Mouse (Mus musculus): ENCODE data around the gene Errfi1. TPM values are rescaled to one million over a fixed set of nuclear protein-coding genes. Genes with fewer than 3 reads are reported as not detected.
A peak's percentile ranks its signal among the peaks of the same experiment; 100 is the strongest.
"Not testable (repeated sequence)": the region's sequence is repeated elsewhere in the genome, so short reads cannot be mapped to it uniquely, and the experiment has no call there.

Errfi1 gene
- polyA plus RNA-seq, 1 experiment from 2014 or later = 25.9 TPM

DNA sequence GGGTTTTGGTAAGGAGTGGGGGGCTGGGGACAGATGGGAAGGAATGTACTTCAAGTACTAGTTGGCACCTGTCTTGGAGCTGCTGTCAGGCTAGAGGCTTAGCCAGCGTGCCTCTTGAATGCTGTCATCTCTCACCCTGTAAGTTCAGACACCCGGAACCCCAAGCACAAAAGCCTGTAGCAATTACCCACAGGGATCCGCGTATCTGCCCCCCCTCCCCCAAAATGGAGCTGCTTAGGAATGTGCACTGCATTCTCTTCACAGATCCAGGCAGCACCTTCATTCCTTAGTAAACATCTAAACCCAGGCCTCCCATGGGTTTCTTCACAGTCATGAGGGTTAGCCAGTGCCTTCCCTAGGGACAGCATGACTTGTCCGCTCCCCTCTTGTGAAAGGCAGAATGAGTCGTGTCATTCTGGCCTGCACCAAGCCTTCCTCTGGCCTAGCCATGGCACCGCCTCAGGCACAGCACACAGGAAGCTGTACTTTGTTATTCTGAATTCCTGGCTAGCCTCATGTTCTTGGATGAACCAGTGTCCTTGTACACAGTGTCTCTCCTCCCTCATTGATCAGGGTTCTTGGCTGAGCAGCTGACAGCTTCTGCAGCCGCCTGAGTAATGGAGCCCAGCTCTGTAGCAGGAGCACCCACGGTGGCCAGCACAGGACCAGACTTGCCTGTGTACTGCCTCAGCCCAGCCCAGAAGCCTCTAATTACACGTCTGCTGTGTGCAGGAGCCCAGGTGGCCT, 17.8 kb downstream of the Errfi1 start:
- H3K27ac ChIP-seq = peak overlapping the region; percentile 81
- no peak overlapping the region for H3K4me3 ChIP-seq
- DNase-seq (ENCODE audit: low spot score) = no peak
- H3K36me3 ChIP-seq = peaks cover 32% of the 10 kb centered on the region
- H3K4me1 ChIP-seq = peaks cover 35% of the 10 kb centered on the region
- 37% methylated on average over 10 of the region's 10 CpGs for WGBS
- no peaks in the 10 kb centered on the region for H3K27me3 ChIP-seq (ENCODE audit: low read depth, poor library complexity, severe bottlenecking)
- H3K9me3 ChIP-seq (replicated peaks) = no peaks in the 10 kb centered on the region

DNA sequence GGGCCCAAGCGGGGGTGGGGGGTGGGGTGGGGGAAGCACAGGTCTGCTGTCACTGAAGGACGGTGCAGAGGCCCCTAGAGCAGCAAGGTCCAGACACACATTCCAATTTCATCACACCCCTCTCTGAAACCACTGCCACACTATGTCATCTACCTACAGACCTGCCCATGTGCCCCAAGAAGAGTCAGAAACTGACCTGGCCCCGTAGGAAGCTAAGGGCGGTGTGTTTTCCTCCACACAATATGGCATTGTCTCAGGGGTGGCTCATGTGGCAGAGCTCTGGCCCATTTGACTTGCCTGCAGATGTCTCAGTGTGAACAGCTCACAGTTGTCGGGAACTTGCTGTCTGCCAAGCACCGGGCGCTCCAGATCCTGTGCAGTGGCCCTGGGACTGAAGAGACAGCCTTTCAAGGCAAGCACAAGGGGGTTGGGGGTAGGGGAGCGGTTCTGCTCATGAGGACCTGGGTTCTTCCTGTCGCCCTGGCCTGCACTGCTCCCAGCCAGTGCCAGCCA, 18.5 kb downstream of the Errfi1 start:
- no peak for DNase-seq (ENCODE audit: low spot score)
- Histone ChIP-seq H3K27ac (peak overlapping the region; percentile 81), H3K4me3 (no peak overlapping the region), H3K9me3 (replicated peaks) (no peaks in the 10 kb centered on the region), H3K4me1 (peaks cover 35% of the 10 kb centered on the region), H3K36me3 (peaks cover 25% of the 10 kb centered on the region), H3K27me3 (ENCODE audit: low read depth, poor library complexity, severe bottlenecking) (no peaks in the 10 kb centered on the region)
- WGBS = 45% methylated on average over 9 of the region's 9 CpGs

DNA sequence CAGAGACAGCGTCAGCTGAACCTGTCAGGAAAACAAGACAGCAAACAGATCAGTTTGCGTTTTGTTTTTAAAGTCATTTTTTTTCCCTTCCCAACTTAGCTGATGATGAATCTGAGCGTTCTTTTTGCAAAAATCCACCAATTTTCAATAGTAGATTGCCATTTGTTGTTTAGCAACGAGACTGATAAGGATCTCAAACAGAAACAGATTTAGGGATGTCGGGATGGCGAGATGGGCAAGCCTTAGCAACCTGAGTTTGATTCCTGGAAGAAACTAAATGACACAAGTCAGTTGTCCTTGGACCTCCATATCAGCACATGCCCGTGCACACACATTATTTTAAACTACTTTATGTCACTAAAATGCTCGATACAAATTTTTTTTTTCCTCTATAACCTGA, 19.0 kb downstream of the Errfi1 start:
- H3K27ac ChIP-seq = peak overlapping the region; percentile 81
- no peaks in the 10 kb centered on the region for H3K9me3 ChIP-seq (replicated peaks)
- H3K4me3 ChIP-seq = no peak overlapping the region
- H3K36me3 ChIP-seq = peaks cover 21% of the 10 kb centered on the region
- peaks cover 35% of the 10 kb centered on the region for H3K4me1 ChIP-seq
- WGBS = 76% methylated on average over 8 of the region's 8 CpGs
- DNase-seq (ENCODE audit: low spot score) = no peak
- H3K27me3 ChIP-seq (ENCODE audit: low read depth, poor library complexity, severe bottlenecking) = no peaks in the 10 kb centered on the region

DNA sequence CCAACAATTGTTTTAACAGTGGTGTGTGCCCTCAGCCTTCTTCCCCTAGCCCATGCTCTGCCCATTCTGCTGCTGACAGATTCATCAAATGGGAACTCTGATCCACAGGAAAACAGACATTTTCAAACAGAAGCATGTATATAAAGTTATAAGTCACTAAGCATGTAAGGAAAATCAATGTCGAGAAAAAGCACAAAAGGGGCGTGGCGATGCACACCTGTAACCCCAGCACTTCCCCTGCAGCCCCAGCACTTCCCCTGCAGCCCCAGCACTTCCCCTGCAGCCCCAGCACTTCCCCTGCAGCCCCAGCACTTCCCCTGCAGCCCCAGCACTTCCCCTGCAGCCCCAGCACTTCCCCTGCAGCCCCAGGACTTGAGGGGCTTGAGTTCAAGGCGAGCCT, 20.7 kb downstream of the Errfi1 start:
- H3K27ac ChIP-seq; H3K4me3 ChIP-seq; DNase-seq (ENCODE audit: low spot score); H3K27me3 ChIP-seq (ENCODE audit: low read depth, poor library complexity, severe bottlenecking): not testable (repeated sequence)
- WGBS = 75% methylated on average over 4 of the region's 4 CpGs
- peaks cover 15% of the 10 kb centered on the region for H3K36me3 ChIP-seq
- H3K4me1 ChIP-seq = peaks cover 32% of the 10 kb centered on the region
- peaks cover 12% of the 10 kb centered on the region for H3K9me3 ChIP-seq (replicated peaks)

DNA sequence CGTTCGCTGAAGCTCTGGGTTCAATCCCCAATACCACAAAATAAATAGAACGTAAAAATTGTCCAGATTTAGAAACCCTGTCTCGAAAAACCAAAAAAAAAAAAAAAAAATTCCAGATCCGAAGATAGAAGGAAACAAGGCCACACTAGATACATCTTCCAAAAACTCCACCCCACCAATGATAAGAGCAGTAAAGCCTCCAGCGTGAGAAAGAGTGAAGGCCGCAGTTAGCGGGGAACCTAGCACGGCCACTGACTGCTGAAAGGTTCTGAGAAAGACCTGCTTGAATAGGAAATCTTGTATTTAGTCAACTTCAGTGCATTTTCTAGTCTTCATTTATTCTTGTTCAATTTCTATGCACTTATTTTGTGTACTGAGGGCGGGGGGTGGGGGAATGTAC, 21.7 kb downstream of the Errfi1 start:
- WGBS = 90% methylated on average over 10 of the region's 10 CpGs
- Histone ChIP-seq H3K4me1 (peaks cover 22% of the 10 kb centered on the region), H3K27ac (no peak overlapping the region), H3K36me3 (peaks cover 12% of the 10 kb centered on the region), H3K4me3 (no peak overlapping the region), H3K9me3 (replicated peaks) (peaks cover 22% of the 10 kb centered on the region), H3K27me3 (ENCODE audit: low read depth, poor library complexity, severe bottlenecking) (no peaks in the 10 kb centered on the region)
- DNase-seq (ENCODE audit: low spot score) = no peak

DNA sequence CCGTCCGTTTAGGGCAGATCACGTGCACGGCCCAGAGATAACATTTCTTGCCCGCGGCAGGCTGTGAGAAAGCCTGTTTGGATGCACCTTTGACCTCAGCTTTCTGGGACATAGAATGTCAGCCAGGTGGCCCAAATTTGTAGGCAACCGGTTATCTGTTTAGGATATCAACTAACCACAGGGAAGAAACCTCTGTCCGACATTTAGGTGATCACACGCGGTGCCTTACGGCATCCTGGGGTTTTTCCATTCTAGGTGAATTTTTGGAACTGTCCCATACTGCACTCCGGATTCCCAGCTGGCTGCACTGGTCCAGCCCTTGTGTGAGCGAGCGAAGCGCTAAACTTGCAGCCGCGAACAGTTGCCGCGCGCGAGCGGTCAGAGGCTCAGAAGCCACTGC, 25.9 kb downstream of the Errfi1 start:
- H3K36me3 ChIP-seq = peaks cover 12% of the 10 kb centered on the region
- WGBS = 93% methylated on average over 22 of the region's 22 CpGs
- no peaks in the 10 kb centered on the region for H3K27me3 ChIP-seq (ENCODE audit: low read depth, poor library complexity, severe bottlenecking)
- no peaks in the 10 kb centered on the region for H3K4me1 ChIP-seq
- no peak overlapping the region for H3K27ac ChIP-seq
- no peak for DNase-seq (ENCODE audit: low spot score)
- H3K9me3 ChIP-seq (replicated peaks) = peaks cover 23% of the 10 kb centered on the region
- H3K4me3 ChIP-seq = no peak overlapping the region

DNA sequence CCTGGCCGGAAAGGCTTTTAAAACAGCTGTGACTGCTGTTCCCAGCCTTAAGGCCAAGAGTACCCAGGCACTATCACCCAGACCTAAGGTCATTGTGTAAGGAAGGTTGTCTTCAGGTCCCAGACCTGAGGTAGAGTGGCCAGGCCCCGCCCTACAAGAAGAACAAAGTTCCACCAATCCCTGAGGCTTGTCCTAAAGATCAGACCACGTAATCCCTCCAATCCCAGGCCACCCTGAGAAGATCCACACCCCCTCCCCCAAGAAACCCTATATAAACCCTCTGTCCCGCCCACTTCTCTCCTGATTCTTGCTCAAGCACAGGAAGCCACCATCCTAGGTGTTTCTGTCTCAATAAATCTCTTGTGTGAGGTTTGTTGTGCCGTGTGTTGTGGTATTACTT, 26.6 kb downstream of the Errfi1 start:
- H3K36me3 ChIP-seq = peaks cover 12% of the 10 kb centered on the region
- WGBS = 90% methylated on average over 5 of the region's 5 CpGs
- DNase-seq (ENCODE audit: low spot score) = no peak
- H3K27ac ChIP-seq = no peak overlapping the region
- peaks cover 23% of the 10 kb centered on the region for H3K9me3 ChIP-seq (replicated peaks)
- H3K4me1 ChIP-seq = no peaks in the 10 kb centered on the region
- H3K4me3 ChIP-seq = no peak overlapping the region
- H3K27me3 ChIP-seq (ENCODE audit: low read depth, poor library complexity, severe bottlenecking) = no peaks in the 10 kb centered on the region

DNA sequence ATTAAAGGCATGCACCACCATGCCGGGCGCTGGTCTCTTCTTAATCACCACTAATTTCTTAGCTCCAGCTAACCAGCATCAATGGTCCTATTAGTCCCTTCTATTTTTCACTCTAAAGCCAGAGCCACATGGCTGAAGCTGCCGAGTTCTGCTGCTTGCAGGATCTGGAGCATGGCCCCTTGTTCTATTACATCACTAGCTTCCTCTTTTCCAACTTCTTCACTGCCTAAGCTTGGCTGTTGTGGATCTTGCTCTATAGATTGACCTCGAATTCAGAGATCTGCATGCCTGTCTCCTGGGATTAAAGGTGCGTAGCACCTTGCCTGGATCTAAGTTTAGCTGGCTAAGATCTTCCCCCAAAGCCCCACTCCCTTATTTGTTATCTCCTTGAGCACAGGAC, 28.9 kb downstream of the Errfi1 start:
- H3K27me3 ChIP-seq (ENCODE audit: low read depth, poor library complexity, severe bottlenecking) = no peaks in the 10 kb centered on the region
- H3K4me3 ChIP-seq = no peak overlapping the region
- H3K36me3 ChIP-seq = peaks cover 12% of the 10 kb centered on the region
- H3K27ac ChIP-seq = no peak overlapping the region
- WGBS = 91% methylated on average over 5 of the region's 5 CpGs
- H3K9me3 ChIP-seq (replicated peaks) = peaks cover 23% of the 10 kb centered on the region
- H3K4me1 ChIP-seq = no peaks in the 10 kb centered on the region
- DNase-seq (ENCODE audit: low spot score) = no peak

DNA sequence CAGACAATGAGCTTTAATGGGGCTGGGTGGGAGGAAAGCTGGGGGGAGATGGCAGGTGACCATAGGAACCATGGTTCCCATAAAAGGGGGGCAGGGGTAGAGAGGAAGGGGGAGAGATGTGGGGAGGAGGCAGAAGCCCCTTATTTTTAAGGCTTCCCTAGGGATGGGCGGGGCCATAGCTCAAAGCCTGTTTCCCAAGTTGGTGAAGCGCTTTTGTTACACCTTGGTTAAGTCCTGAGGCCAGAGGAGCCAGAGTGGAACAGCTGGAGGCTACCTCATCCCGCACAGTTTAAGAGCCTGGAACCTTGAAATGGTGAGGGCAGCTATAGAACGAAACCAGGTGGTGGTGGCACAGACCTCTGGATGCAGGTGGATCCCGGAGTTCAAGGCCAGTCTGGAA, 34.2 kb downstream of the Errfi1 start:
- Histone ChIP-seq H3K9me3 (replicated peaks) (no peaks in the 10 kb centered on the region), H3K27me3 (ENCODE audit: low read depth, poor library complexity, severe bottlenecking) (no peaks in the 10 kb centered on the region), H3K4me1 (peaks cover 24% of the 10 kb centered on the region), H3K4me3 (no peak overlapping the region), H3K36me3 (no peaks in the 10 kb centered on the region), H3K27ac (no peak overlapping the region)
- DNase-seq (ENCODE audit: low spot score) = no peak
- 72% methylated on average over 5 of the region's 5 CpGs for WGBS

DNA sequence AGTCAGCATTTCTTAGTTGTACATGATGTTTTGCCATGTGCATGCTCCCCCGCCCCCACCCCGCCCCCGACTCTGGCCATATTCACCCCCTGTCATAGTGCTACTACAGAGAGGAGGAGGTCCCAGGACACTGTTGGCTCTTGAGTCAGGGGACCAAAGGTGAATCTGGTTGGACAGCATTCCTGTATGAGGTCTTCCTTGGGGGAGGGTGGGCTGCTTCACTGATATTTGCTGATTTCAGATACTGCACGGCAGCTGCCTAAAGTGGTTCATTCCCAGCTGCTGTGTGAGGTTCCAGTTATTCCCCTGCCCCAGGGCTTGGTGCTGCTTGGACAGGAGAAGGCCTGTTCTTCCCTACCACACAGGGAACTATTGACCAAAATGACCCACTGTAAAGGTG, 34.8 kb downstream of the Errfi1 start:
- no peak for DNase-seq (ENCODE audit: low spot score)
- peaks cover 24% of the 10 kb centered on the region for H3K4me1 ChIP-seq
- H3K36me3 ChIP-seq = no peaks in the 10 kb centered on the region
- 84% methylated on average over 4 of the region's 4 CpGs for WGBS
- no peaks in the 10 kb centered on the region for H3K27me3 ChIP-seq (ENCODE audit: low read depth, poor library complexity, severe bottlenecking)
- H3K27ac ChIP-seq = 0 out of 2 replicates have a peak overlapping the region, but pooled peaks have one; percentile 9
- H3K4me3 ChIP-seq = no peak overlapping the region
- H3K9me3 ChIP-seq (replicated peaks) = no peaks in the 10 kb centered on the region

DNA sequence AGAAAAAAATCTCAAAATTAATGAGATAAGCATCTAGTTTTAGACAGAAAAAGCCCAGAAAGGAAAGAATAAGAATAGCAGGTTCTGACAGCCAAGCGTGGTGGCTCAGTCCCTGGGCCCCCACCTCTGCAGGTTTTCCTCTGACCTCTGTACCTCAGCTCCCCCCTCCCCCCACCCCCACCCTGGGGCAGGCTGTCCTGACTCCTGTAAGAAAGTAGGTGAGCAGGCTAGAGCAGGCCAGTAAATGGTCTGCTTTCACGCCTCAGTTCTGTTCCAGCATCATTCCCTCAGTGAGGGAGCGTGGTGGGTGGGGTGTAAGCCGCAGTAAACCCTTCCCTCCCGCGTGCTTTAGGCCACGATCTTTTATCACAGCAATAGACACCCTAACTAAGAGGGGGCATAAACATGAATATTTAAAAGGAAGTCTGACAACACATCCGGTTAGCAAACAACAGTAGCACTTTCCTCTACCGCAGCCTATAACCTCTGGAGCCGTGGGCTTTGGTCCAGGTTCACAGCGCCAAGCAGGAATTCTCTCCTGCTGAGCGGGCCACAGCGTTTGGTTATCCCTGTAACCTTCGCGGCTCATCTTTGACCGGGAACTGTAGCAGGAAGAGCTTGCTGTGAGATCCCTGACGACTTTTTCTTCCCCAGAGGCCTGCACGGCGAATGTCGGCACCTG, 35.7 kb downstream of the Errfi1 start:
- Histone ChIP-seq H3K27ac (peak overlapping the region; percentile 32), H3K4me3 (no peak overlapping the region), H3K9me3 (replicated peaks) (no peaks in the 10 kb centered on the region), H3K27me3 (ENCODE audit: low read depth, poor library complexity, severe bottlenecking) (no peaks in the 10 kb centered on the region), H3K4me1 (peaks cover 24% of the 10 kb centered on the region), H3K36me3 (no peaks in the 10 kb centered on the region)
- DNase-seq (ENCODE audit: low spot score) = no peak
- WGBS = 44% methylated on average over 20 of the region's 20 CpGs

DNA sequence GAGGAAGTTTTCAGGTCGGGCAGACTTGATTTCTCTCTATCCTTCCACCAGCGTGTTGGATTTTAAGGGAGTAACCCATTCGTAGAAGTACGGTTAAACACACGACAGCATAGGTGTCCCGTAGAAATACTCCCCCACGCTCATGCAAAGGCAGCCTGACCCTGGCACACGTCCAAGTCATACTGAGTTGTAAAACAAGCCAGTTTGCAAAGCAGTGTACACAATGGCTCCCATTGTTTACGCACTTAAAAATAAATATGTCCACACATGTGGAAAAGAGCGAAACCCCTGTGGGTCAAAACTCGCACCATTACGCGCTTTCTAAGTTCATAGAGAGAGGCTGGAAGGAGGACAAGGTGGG, 36.2 kb downstream of the Errfi1 start:
- Histone ChIP-seq H3K4me1 (peaks cover 25% of the 10 kb centered on the region), H3K27me3 (ENCODE audit: low read depth, poor library complexity, severe bottlenecking) (no peaks in the 10 kb centered on the region), H3K9me3 (replicated peaks) (no peaks in the 10 kb centered on the region), H3K36me3 (no peaks in the 10 kb centered on the region), H3K27ac (peak overlapping the region; percentile 32; the same call in 1 of the 2 replicates), H3K4me3 (no peak overlapping the region)
- 76% methylated on average over 13 of the region's 13 CpGs for WGBS
- DNase-seq (ENCODE audit: low spot score) = no peak

DNA sequence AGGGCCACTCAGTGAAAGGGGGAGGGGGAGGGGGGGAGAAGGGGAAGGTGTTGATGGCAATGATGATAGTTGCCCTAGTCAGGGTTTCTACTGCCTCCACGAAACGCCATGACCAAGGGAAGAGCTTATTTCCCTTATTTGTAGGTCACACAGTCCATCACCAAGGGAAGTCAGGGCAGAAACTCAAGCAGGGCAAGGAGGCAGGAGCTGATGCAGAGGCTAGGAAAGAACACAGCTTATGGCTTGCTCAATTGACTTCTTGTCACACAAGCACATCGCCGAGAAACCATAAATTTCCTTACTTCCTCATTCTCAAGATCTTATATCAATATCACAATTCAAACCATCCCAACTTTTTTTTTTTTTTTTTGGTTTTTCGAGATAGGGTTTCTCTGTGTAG, 37.6 kb downstream of the Errfi1 start:
- Histone ChIP-seq H3K27ac (no peak overlapping the region), H3K4me1 (peaks cover 34% of the 10 kb centered on the region), H3K36me3 (peaks cover 8% of the 10 kb centered on the region), H3K27me3 (ENCODE audit: low read depth, poor library complexity, severe bottlenecking) (no peaks in the 10 kb centered on the region), H3K4me3 (no peak overlapping the region), H3K9me3 (replicated peaks) (no peaks in the 10 kb centered on the region)
- WGBS = 74% methylated on average over 5 of the region's 5 CpGs
- DNase-seq (ENCODE audit: low spot score) = no peak
